Mouse (Mus musculus): Measurements from ENCODE around the gene Setd1b. TPM values are rescaled to one million over a fixed set of nuclear protein-coding genes. Genes with fewer than 3 reads are reported as not detected.

Setd1b gene
- total and polyA plus RNA-seq, 3 experiments = 3.0 to 23.5 TPM; not detected in 1

DNA sequence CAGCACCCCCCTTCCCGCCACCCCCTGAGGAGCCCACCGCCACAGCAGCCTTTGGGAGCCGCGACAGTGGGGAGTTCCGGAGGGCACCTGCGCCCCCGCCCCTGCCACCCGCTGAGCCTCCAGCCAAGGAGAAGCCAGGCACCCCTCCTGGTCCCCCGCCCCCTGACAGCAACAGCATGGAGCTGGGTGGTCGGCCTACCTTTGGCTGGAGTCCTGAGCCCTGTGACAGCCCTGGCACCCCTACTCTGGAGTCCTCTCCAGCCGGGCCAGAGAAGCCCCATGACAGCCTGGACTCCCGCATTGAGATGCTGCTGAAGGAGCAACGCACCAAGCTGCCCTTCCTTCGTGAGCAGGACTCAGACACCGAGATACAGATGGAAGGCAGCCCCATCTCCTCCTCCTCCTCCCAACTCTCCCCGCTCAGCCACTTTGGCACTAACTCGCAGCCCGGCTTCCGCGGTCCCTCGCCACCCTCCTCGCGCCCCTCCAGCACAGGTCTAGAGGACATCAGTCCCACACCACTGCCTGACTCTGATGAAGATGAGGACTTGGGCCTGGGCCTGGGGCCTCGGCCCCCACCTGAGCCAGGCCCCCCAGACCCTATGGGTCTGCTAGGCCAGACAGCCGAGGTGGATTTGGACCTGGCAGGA, 6.2 kb downstream of the Setd1b start:
- peaks cover 2 to 26% of the 10 kb centered on the region in 2 experiments; a peak in 3 of 4 replicates for H3K36me3 ChIP-seq (ENCODE audit: control insufficient read depth in 1 of 2, insufficient read depth in 2 of 2, low read length in 2 of 2)
- no peak overlapping the region for H3K4me3 ChIP-seq (ENCODE audit: control insufficient read depth in 1 of 2, insufficient read depth in 1 of 2, low read depth in 2 of 2, low read length in 2 of 2)
- H3K27me3 ChIP-seq (ENCODE audit: control insufficient read depth in 1 of 2, insufficient read depth in 2 of 2, low read length in 2 of 2) = no peaks in the 10 kb centered on the region
- H3K27ac ChIP-seq (ENCODE audit: control insufficient read depth, low read depth, low read length) = no peak overlapping the region
- peaks cover 64% of the 10 kb centered on the region for H3K79me2 ChIP-seq (ENCODE audit: control insufficient read depth, insufficient read depth, low read length, poor library complexity)
- no peak overlapping the region for H3K9ac ChIP-seq (ENCODE audit: control insufficient read depth, low read depth, low read length, poor library complexity, severe bottlenecking)
- TF ChIP-seq CHD2 (IDR thresholded peaks at IDR 0.05; ENCODE audit: low read length) = no peak
- TF ChIP-seq POLR2AphosphoS2 (IDR thresholded peaks at IDR 0.05; ENCODE audit: low read length) = no peak
- no peak for TF ChIP-seq MAFK (IDR thresholded peaks at IDR 0.05; ENCODE audit: borderline replicate concordance, low read depth, low read length)
- TF ChIP-seq USF2 (IDR thresholded peaks at IDR 0.05; ENCODE audit: borderline replicate concordance in 1 of 2, insufficient read depth in 1 of 2, low read depth in 1 of 2, low read length in 2 of 2) = no peak
- TF ChIP-seq TCF12 (IDR thresholded peaks at IDR 0.05; ENCODE audit: low read depth, low read length) = no peak
- no peak for TF ChIP-seq GABPA (IDR thresholded peaks at IDR 0.05; ENCODE audit: low read depth, low read length)
- no peak for TF ChIP-seq ZKSCAN1 (IDR thresholded peaks at IDR 0.05; ENCODE audit: low read depth, low read length)
- TF ChIP-seq KAT2A (conservative IDR thresholded peaks at IDR 0.05; ENCODE audit: low read depth, low read length) = no peak
- no peaks in the 10 kb centered on the region for H3K9me3 ChIP-seq (replicated peaks; ENCODE audit: insufficient read depth, low read length)
- peaks cover 0 to 21% of the 10 kb centered on the region in 2 experiments; a peak in 3 of 4 replicates for H3K4me1 ChIP-seq (ENCODE audit: control insufficient read depth in 1 of 2, insufficient read depth in 2 of 2, low read length in 2 of 2)
- DNase-seq (ENCODE audit: low read depth, low spot score) = no peak

DNA sequence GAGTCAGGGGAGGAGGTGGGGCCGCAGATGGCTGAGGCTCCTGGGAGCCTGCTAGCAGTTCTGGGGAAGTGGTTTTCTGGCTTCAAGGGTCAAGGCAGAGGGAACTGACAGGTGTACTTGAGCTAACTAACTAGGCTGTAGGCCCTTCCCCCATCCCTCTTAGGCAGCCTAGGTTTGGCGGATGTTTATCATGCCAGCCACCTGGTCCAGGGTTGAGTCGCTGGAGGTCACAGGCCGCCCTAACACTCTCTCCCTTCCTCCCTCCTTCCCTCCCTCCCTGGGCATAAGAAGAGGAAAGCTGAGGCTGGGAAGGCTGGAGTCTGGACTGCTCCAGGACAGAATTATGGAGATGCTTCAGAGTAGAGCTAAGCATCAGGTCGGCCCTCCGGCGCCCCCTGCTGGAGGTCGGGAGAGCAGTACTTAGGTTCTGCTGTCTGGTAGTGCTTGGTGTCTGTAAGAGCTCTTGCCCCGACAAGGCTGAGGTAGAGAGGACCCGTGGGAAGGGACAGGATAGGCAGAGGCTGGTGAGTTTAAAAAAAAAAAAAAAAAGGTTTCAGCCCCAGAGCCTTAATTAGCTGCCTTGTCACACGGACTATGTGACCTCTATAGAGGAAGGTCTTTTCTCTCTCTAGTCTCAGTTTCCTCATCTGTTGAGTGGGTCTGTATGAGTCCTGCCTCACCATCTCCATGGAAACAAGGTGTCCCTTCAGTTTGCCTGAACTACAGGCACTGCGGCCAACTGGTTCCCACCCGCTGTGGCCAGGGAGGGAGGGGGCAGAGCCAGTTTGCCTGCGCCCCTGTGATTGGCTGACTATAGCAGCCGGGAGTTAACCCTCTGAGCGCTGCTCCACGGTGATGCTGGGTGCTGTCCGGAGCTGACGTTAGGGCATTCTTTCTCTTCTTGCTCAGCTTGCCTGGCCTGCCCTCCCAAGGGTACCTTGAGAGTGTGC, 7.7 kb downstream of the Setd1b start:
- H3K36me3 ChIP-seq (ENCODE audit: control insufficient read depth in 1 of 2, insufficient read depth in 2 of 2, low read length in 2 of 2) = peaks cover 2 to 26% of the 10 kb centered on the region in 2 experiments; a peak in 3 of 4 replicates
- no peaks in the 10 kb centered on the region for H3K27me3 ChIP-seq (ENCODE audit: control insufficient read depth in 1 of 2, insufficient read depth in 2 of 2, low read length in 2 of 2)
- no peak overlapping the region for H3K27ac ChIP-seq (ENCODE audit: control insufficient read depth, low read depth, low read length)
- H3K9me3 ChIP-seq (replicated peaks; ENCODE audit: insufficient read depth, low read length) = no peaks in the 10 kb centered on the region
- peak overlapping the region; percentile 37; the same call in 1 of the 2 replicates for H3K9ac ChIP-seq (ENCODE audit: control insufficient read depth, low read depth, low read length, poor library complexity, severe bottlenecking)
- peaks cover 49% of the 10 kb centered on the region for H3K79me2 ChIP-seq (ENCODE audit: control insufficient read depth, insufficient read depth, low read length, poor library complexity)
- peak overlapping the region in 1 of 2 experiments; percentile 29; a peak in 2 of 4 replicates for H3K4me3 ChIP-seq (ENCODE audit: control insufficient read depth in 1 of 2, insufficient read depth in 1 of 2, low read depth in 2 of 2, low read length in 2 of 2)
- peaks cover 0 to 21% of the 10 kb centered on the region in 2 experiments; a peak in 2 of 4 replicates for H3K4me1 ChIP-seq (ENCODE audit: control insufficient read depth in 1 of 2, insufficient read depth in 2 of 2, low read length in 2 of 2)
- DNase-seq (ENCODE audit: low read depth, low spot score) = peak; percentile 89
- TF ChIP-seq CTCF (IDR thresholded peaks at IDR 0.05 in 2 of 3, conservative IDR thresholded peaks at IDR 0.05 in 1 of 3; ENCODE audit: control insufficient read depth in 1 of 3, insufficient read depth in 1 of 3, low read depth in 2 of 3, low read length in 3 of 3, poor library complexity in 1 of 3, severe bottlenecking in 1 of 3) (peak; percentile 87 to 93 (median 92)), RAD21 (IDR thresholded peaks at IDR 0.05; ENCODE audit: low read depth, low read length) (peak; percentile 67), TCF12 (IDR thresholded peaks at IDR 0.05; ENCODE audit: low read depth, low read length) (no peak), POLR2A (IDR thresholded peaks at IDR 0.05; ENCODE audit: control insufficient read depth in 1 of 2, insufficient read depth in 1 of 2, low read depth in 1 of 2, low read length in 2 of 2, poor library complexity in 1 of 2) (no peak), TBP (IDR thresholded peaks at IDR 0.05; ENCODE audit: low read depth, low read length) (0 out of 2 replicates have a peak, but pooled peaks have one; percentile 6), GABPA (IDR thresholded peaks at IDR 0.05; ENCODE audit: low read depth, low read length) (no peak), ZC3H11A (IDR thresholded peaks at IDR 0.05; ENCODE audit: low read depth, low read length) (peak; percentile 57), CHD1 (IDR thresholded peaks at IDR 0.05; ENCODE audit: low read depth, low read length) (no peak), HCFC1 (IDR thresholded peaks at IDR 0.05; ENCODE audit: low read depth, low read length) (no peak), CHD2 (IDR thresholded peaks at IDR 0.05; ENCODE audit: low read length) (no peak), USF1 (IDR thresholded peaks at IDR 0.05; ENCODE audit: low read depth, low read length) (no peak), NELFE (IDR thresholded peaks at IDR 0.05; ENCODE audit: low read depth, low read length) (no peak), MYC (IDR thresholded peaks at IDR 0.05; ENCODE audit: low read depth, low read length) (no peak), MAZ (IDR thresholded peaks at IDR 0.05; ENCODE audit: low read depth, low read length) (0 out of 2 replicates have a peak, but pooled peaks have one; percentile 55), NRF1 (IDR thresholded peaks at IDR 0.05; ENCODE audit: insufficient read depth, low read depth, low read length, poor library complexity, severe bottlenecking) (no peak), UBTF (IDR thresholded peaks at IDR 0.05; ENCODE audit: borderline replicate concordance, insufficient read depth, low read depth, low read length) (no peak), ZNF384 (IDR thresholded peaks at IDR 0.05; ENCODE audit: low read depth, low read length) (no peak), USF2 (IDR thresholded peaks at IDR 0.05; ENCODE audit: borderline replicate concordance in 1 of 2, insufficient read depth in 1 of 2, low read depth in 1 of 2, low read length in 2 of 2) (no peak), SMC3 (IDR thresholded peaks at IDR 0.05; ENCODE audit: low read depth, low read length) (peak; percentile 85), BHLHE40 (IDR thresholded peaks at IDR 0.05; ENCODE audit: borderline replicate concordance, low read depth, low read length) (no peak), ETS1 (IDR thresholded peaks at IDR 0.05; ENCODE audit: low read depth, low read length) (no peak), MAFK (IDR thresholded peaks at IDR 0.05; ENCODE audit: borderline replicate concordance, low read depth, low read length) (no peak), MAX (IDR thresholded peaks at IDR 0.05; ENCODE audit: low read length) (no peak)

All from MEL (cell line).